Mouse (Mus musculus) MEL (cell line): ENCODE data around the gene Edf1. TPM values are rescaled to one million over a fixed set of nuclear protein-coding genes. Genes with fewer than 3 reads are reported as not detected.

Source experiments
- DNase-seq: peaks from one replicate; pipeline ENCODE4 v3.0.0; 2011; ENCODE audit warnings: low read depth, low spot score
- H3K27ac ChIP-seq: 2 replicates; pipeline ENCODE4 v1.5.1; 2012; ENCODE audit warnings: low read depth, mild to moderate bottlenecking, control low read depth, low read length, moderate library complexity; ENCODE audit not compliant: control insufficient read depth
- H3K27me3 ChIP-seq, 2 experiments: fragments of 150-350 bp in 1 of 2; sonication (generic) in 1 of 2; 2 replicates each; pipeline ENCODE4 v1.6.1; 2012; ENCODE audit warnings: low read length in 2 of 2, mild to moderate bottlenecking in 2 of 2, improper control_type of control experiment in 1 of 2, moderate library complexity in 1 of 2; ENCODE audit not compliant: insufficient read depth in 2 of 2, control insufficient read depth in 1 of 2
- H3K36me3 ChIP-seq, 2 experiments: 2 replicates each; pipeline ENCODE4 v1.6.1; 2012 to 2014; ENCODE audit warnings: low read length in 2 of 2, improper control_type of control experiment in 1 of 2, inconsistent platforms in 1 of 2, mild to moderate bottlenecking in 1 of 2; ENCODE audit not compliant: insufficient read depth in 2 of 2, control insufficient read depth in 1 of 2
- H3K4me1 ChIP-seq, 2 experiments: fragments of 150-350 bp in 1 of 2; sonication (generic) in 1 of 2; 2 replicates each; pipeline ENCODE4 v1.6.1; 2012; ENCODE audit warnings: low read length in 2 of 2, improper control_type of control experiment in 1 of 2, mild to moderate bottlenecking in 1 of 2; ENCODE audit not compliant: insufficient read depth in 2 of 2, control insufficient read depth in 1 of 2
- H3K4me3 ChIP-seq, 2 experiments: fragments of 150-350 bp in 1 of 2; sonication (generic) in 1 of 2; 2 replicates each; pipeline ENCODE4 v1.5.1; 2012; ENCODE audit warnings: low read depth in 2 of 2, low read length in 2 of 2, mild to moderate bottlenecking in 2 of 2, moderate library complexity in 2 of 2, control low read depth in 1 of 2, improper control_type of control experiment in 1 of 2; ENCODE audit not compliant: control insufficient read depth in 1 of 2, insufficient read depth in 1 of 2
- H3K79me2 ChIP-seq: 2 replicates; pipeline ENCODE4 v1.6.1; 2012; ENCODE audit warnings: mild to moderate bottlenecking, low read length, moderate library complexity; ENCODE audit not compliant: control insufficient read depth, poor library complexity, insufficient read depth
- H3K9ac ChIP-seq: 2 replicates; pipeline ENCODE4 v1.6.1; 2012; ENCODE audit warnings: low read depth, mild to moderate bottlenecking, control low read depth, low read length, moderate library complexity; ENCODE audit not compliant: control insufficient read depth, poor library complexity, severe bottlenecking
- H3K9me3 ChIP-seq: fragments of 150-350 bp; sonication (generic); replicated peaks from 2 replicates; pipeline ENCODE4 v1.6.1; 2012; ENCODE audit warnings: mild to moderate bottlenecking, low read length, improper control_type of control experiment, moderate library complexity; ENCODE audit not compliant: insufficient read depth
- CTCF ChIP-seq, 3 experiments: IDR thresholded peaks in 2 of 3; conservative IDR thresholded peaks in 1 of 3; 2 replicates each; pipeline ENCODE4 v1.5.1; 2011 to 2012; ENCODE audit warnings: low read length in 3 of 3, low read depth in 2 of 3, mild to moderate bottlenecking in 2 of 3, improper control_type of control experiment in 1 of 3, inconsistent platforms in 1 of 3, mixed read lengths in 1 of 3, moderate library complexity in 1 of 3; ENCODE audit not compliant: control insufficient read depth in 1 of 3, insufficient read depth in 1 of 3, poor library complexity in 1 of 3, severe bottlenecking in 1 of 3
- GABPA ChIP-seq: IDR thresholded peaks from 2 replicates; pipeline ENCODE4 v1.6.1; 2012; ENCODE audit warnings: low read depth, mild to moderate bottlenecking, inconsistent platforms, low read length, improper control_type of control experiment, moderate library complexity
- GATA1 ChIP-seq: IDR thresholded peaks from 2 replicates; pipeline ENCODE4 v1.6.1; 2011; ENCODE audit warnings: low read depth, low read length, improper control_type of control experiment
- JUND ChIP-seq: IDR thresholded peaks from 2 replicates; pipeline ENCODE4 v1.6.1; 2011; ENCODE audit warnings: low read depth, mild to moderate bottlenecking, improper control_type of control experiment, low read length
- MAFK ChIP-seq: IDR thresholded peaks from 2 replicates; pipeline ENCODE4 v1.6.1; 2011; ENCODE audit warnings: low read depth, mild to moderate bottlenecking, low read length, improper control_type of control experiment, borderline replicate concordance
- MAZ ChIP-seq: IDR thresholded peaks from 2 replicates; pipeline ENCODE4 v1.6.1; 2012; ENCODE audit warnings: low read depth, mild to moderate bottlenecking, inconsistent platforms, low read length, improper control_type of control experiment
- NELFE ChIP-seq: IDR thresholded peaks from 2 replicates; pipeline ENCODE4 v1.6.1; 2011; ENCODE audit warnings: low read depth, low read length, improper control_type of control experiment
- POLR2AphosphoS5 ChIP-seq: IDR thresholded peaks from 2 replicates; pipeline ENCODE4 v1.6.1; 2012; ENCODE audit warnings: low read depth, borderline replicate concordance, mild to moderate bottlenecking, inconsistent platforms, low read length, moderate library complexity, mixed read lengths
- RAD21 ChIP-seq: IDR thresholded peaks from 2 replicates; pipeline ENCODE4 v1.6.1; 2011; ENCODE audit warnings: mild to moderate bottlenecking, low read depth, low read length, improper control_type of control experiment
- SIN3A ChIP-seq: IDR thresholded peaks from 2 replicates; pipeline ENCODE4 v1.6.1; 2012; ENCODE audit warnings: low read length, improper control_type of control experiment, inconsistent platforms
- ZMIZ1 ChIP-seq: IDR thresholded peaks from 2 replicates; pipeline ENCODE4 v1.6.1; 2012; ENCODE audit warnings: low read depth, mild to moderate bottlenecking, inconsistent platforms, low read length, improper control_type of control experiment, moderate library complexity
- ZNF384 ChIP-seq: IDR thresholded peaks from 2 replicates; pipeline ENCODE4 v1.6.1; 2012; ENCODE audit warnings: low read depth, mild to moderate bottlenecking, inconsistent platforms, low read length, improper control_type of control experiment
- polyA plus RNA-seq, 2 experiments: library from polyadenylated mRNA; stranded (reverse) in 1 of 2; unstranded in 1 of 2; fragments of >175 nt in 1 of 2; fragments of >200 nt in 1 of 2; gene quantifications; 2 replicates each; pipeline versions ENCODE4 v1.2.1 to v1.2.4; 2012; ENCODE audit warnings: low replicate concordance in 2 of 2, low read depth in 1 of 2; ENCODE audit not compliant: insufficient read length in 2 of 2, insufficient read depth in 1 of 2, missing spikeins in 1 of 2
- total RNA-seq: library from RNA; depleted of rRNA; stranded (reverse); fragments of 300-350 nt; gene quantifications from 2 replicates; pipeline ENCODE4 v1.2.3, GENCODE M21; 2012

Edf1 gene
- total and polyA plus RNA-seq, 3 experiments = 142 to 318 TPM; not detected in 1

- H3K9ac ChIP-seq = no peak overlapping the region
- no peak for DNase-seq
- no peak overlapping the region for H3K27ac ChIP-seq
Observed at GRCm38 (mm10) chr2:25587290-25587689, 29.6 kb downstream of the Edf1 start.

GRCm38 (mm10) chr2:25588227-25588907 is 30.7 kb downstream of the Edf1 start:
- H3K27me3 ChIP-seq = no peaks in the 10 kb centered on the region
- TF ChIP-seq ZNF384 (no peak), MAZ (no peak), RAD21 (no peak), POLR2AphosphoS5 (no peak), GABPA (no peak), MAFK (no peak)
- no peak overlapping the region for H3K27ac ChIP-seq
- H3K36me3 ChIP-seq = peaks cover 0 to 7% of the 10 kb centered on the region in 2 experiments; a peak in 2 of 4 replicates
- H3K79me2 ChIP-seq = no peaks in the 10 kb centered on the region
- H3K4me1 ChIP-seq = no peaks in the 10 kb centered on the region
- no peak overlapping the region for H3K9ac ChIP-seq
- peak; percentile 31 for DNase-seq
- H3K9me3 ChIP-seq = no peaks in the 10 kb centered on the region
- no peak overlapping the region for H3K4me3 ChIP-seq

More at GRCm38 (mm10) chr2:25587290-25587689, 29.6 kb downstream of the Edf1 start:
- Histone ChIP-seq H3K4me3 (no peak overlapping the region), H3K36me3 (peaks cover 3 to 7% of the 10 kb centered on the region in 2 experiments), H3K79me2 (no peaks in the 10 kb centered on the region), H3K9me3 (no peaks in the 10 kb centered on the region), H3K27me3 (no peaks in the 10 kb centered on the region), H3K4me1 (peaks cover 0 to 5% of the 10 kb centered on the region in 2 experiments; a peak in 2 of 4 replicates)
- TF ChIP-seq POLR2AphosphoS5 (no peak), SIN3A (no peak), JUND (no peak), GABPA (no peak), MAZ (no peak), NELFE (no peak)

- Histone ChIP-seq H3K36me3 (peaks cover 0 to 6% of the 10 kb centered on the region in 2 experiments; a peak in 2 of 4 replicates), H3K27me3 (no peaks in the 10 kb centered on the region), H3K27ac (no peak overlapping the region), H3K4me3 (no peak overlapping the region), H3K79me2 (no peaks in the 10 kb centered on the region), H3K4me1 (no peaks in the 10 kb centered on the region), H3K9me3 (no peaks in the 10 kb centered on the region), H3K9ac (no peak overlapping the region)
- DNase-seq = peak; percentile 79
- no peak for TF ChIP-seq ZMIZ1
- peak; percentile 32; the same call in 1 of the 2 replicates for TF ChIP-seq GATA1
- peak; percentile 66 to 85 (median 67) for TF ChIP-seq CTCF (IDR thresholded peaks at IDR 0.05 in 2 of 3, conservative IDR thresholded peaks at IDR 0.05 in 1 of 3; ENCODE audit: control insufficient read depth in 1 of 3, insufficient read depth in 1 of 3, low read depth in 2 of 3, low read length in 3 of 3, poor library complexity in 1 of 3, severe bottlenecking in 1 of 3)
Observed at GRCm38 (mm10) chr2:25591863-25592262, 34.2 kb downstream of the Edf1 start.
